Mouse (Mus musculus) embryonic facial prominence, embryonic 10.5 days (tissue): ENCODE measurements at regions not wholly inside any gene's neighbourhood (a gene's known extent, or its start where the extent isn't known, plus 50 kb on each side); places are given as distances from the start of the nearest gene placed in this dataset.

Source experiments
- DNase-seq: peaks from one replicate; pipeline ENCODE4 v3.0.0-alpha.2; 2017; ENCODE audit warnings: low spot score
- H3K27ac ChIP-seq: fragments of 300-500 bp; sonication (generic); replicated peaks from 2 replicates; pipeline ENCODE4 v1.5.1; 2016; ENCODE audit warnings: mild to moderate bottlenecking
- H3K27me3 ChIP-seq: fragments of 300-500 bp; sonication (generic); replicated peaks from 2 replicates; pipeline ENCODE4 v1.6.1; 2016; ENCODE audit warnings: low read depth, mild to moderate bottlenecking; ENCODE audit not compliant: poor library complexity, severe bottlenecking
- H3K36me3 ChIP-seq: fragments of 300-500 bp; sonication (generic); replicated peaks from 2 replicates; pipeline ENCODE4 v1.6.1; 2016; ENCODE audit warnings: mild to moderate bottlenecking, moderate library complexity
- H3K4me1 ChIP-seq: fragments of 300-500 bp; sonication (generic); 2 replicates; pipeline ENCODE4 v1.6.1; 2016
- H3K4me3 ChIP-seq: fragments of 300-500 bp; sonication (generic); 2 replicates; pipeline ENCODE4 v1.5.1; 2016; ENCODE audit warnings: mild to moderate bottlenecking, moderate library complexity
- H3K9me3 ChIP-seq: fragments of 300-500 bp; sonication (generic); 2 replicates; pipeline ENCODE4 v1.6.1; 2016; ENCODE audit warnings: mild to moderate bottlenecking
- WGBS: fragments of 180-500 bp; shearing (Covaris S2); methylation state at CpG from one replicate; pipeline ENCODE4 v1.1.7; 2016; 5-methylcytosine and 5-hydroxymethylcytosine counted together

DNA sequence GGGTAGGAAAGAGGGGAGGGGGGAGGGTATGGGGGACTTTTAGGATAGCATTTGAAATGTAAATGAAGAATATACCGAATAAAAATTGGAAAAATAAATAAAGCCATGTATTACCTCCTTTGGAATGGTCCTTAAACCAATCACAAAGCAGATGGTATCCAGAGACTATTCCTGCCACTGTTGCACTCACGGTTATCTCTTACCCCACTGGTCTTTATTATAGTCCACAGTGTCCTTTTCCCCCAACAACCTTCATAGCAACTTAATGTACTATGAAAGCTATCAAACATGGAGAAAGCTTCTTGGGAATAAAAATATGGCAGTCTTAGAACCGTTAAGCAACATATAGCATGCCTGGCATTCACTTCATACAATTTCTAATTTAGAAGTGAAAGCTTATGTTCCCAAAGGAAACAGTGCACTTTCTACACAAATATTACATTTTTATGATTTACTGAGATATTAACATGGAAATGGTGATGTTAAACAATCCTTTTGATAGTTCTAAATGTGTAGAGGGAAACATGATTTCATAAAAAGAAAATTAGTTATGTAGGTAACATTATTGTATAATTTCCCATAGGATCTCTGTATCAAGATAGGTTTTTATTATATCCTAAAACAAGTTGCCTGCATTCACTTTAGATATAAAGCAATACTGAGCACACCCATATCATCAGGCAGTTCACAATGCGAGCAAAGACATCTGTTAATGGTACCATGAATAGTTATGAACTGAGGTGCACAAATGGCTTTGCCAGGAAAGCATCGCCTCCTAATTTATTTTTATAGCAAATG is 79.5 kb upstream of the Tram1l1 start:
- no peaks in the 10 kb centered on the region for H3K4me1 ChIP-seq
- no peak for DNase-seq
- WGBS, result 87% methylated on average over 5 of the region's 5 CpGs
- H3K9me3 ChIP-seq, result no peaks in the 10 kb centered on the region
- no peak overlapping the region for H3K4me3 ChIP-seq
- no peaks in the 10 kb centered on the region for H3K36me3 ChIP-seq
- no peak overlapping the region for H3K27ac ChIP-seq
- no peaks in the 10 kb centered on the region for H3K27me3 ChIP-seq

DNA sequence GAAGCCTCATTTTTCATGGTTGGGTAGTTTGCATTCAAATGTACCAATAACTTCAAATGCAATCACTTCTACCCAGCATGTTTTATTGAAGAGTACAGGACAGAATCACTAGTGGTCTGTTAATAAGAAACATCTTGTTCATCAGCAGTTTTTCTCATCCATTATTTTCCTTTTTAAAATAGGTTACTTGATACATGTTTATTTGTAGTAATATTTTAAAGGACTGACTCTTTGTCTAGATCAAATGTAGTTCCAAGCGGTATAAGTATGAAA is 79.0 kb upstream of the Tram1l1 start:
- 95% methylated on average over 1 of the region's 1 CpGs for WGBS

DNA sequence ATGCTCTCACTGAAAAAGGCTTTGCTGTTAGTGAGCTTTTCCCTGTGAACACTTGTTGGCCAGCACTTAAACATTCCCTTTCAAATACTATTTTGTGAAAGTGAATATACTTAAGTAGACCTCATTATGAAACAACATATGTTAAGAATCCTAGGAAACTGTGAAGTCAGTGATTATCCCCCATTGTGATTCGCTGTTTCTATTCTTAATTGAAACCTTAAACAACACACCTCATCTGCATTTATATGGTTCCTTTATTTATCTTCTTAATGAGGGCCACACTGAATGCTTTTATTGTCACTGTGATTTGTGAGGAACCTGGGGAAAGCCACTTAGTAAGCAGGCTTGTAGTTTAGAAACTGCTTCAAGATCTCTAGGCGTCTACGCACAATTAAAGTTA is 58.5 kb upstream of the Tram1l1 start:
- no peak for DNase-seq
- no peaks in the 10 kb centered on the region for H3K27me3 ChIP-seq
- 45% methylated on average over 3 of the region's 3 CpGs for WGBS

More for the DNA sequence above, 79.0 kb upstream of the Tram1l1 start:
- Histone ChIP-seq H3K9me3 (no peaks in the 10 kb centered on the region), H3K27me3 (no peaks in the 10 kb centered on the region), H3K27ac (no peak overlapping the region), H3K36me3 (no peaks in the 10 kb centered on the region), H3K4me1 (no peaks in the 10 kb centered on the region), H3K4me3 (no peak overlapping the region)
- DNase-seq, result no peak

DNA sequence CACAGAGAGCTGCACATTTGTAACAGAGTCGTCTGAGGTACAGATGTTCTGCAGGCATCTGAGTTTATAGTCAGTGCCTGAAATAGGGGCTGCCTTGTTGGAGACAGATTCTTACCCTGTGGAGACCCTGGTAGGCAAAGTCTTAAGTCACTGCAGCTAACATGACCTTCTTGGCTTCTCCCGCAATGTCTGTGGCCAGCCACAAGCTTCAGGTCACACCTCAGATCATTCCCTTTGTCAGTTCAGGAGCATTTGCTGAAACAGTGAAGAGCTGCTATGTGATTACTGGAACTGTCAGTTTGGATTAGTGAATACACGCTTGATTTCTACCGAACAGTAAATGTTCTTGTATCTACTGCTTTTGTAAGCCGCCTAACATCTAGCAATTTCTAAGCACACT is 53.8 kb upstream of the Tram1l1 start:
- Histone ChIP-seq H3K36me3 (no peaks in the 10 kb centered on the region), H3K4me3 (no peak overlapping the region), H3K27me3 (no peaks in the 10 kb centered on the region), H3K4me1 (peaks cover 3% of the 10 kb centered on the region), H3K9me3 (no peaks in the 10 kb centered on the region), H3K27ac (no peak overlapping the region)
- 61% methylated on average over 5 of the region's 5 CpGs for WGBS
- no peak for DNase-seq

More for the DNA sequence above, 58.5 kb upstream of the Tram1l1 start:
- peaks cover 3% of the 10 kb centered on the region for H3K4me1 ChIP-seq
- H3K4me3 ChIP-seq, result no peak overlapping the region
- no peaks in the 10 kb centered on the region for H3K36me3 ChIP-seq
- H3K27ac ChIP-seq, result no peak overlapping the region
- H3K9me3 ChIP-seq, result no peaks in the 10 kb centered on the region

DNA sequence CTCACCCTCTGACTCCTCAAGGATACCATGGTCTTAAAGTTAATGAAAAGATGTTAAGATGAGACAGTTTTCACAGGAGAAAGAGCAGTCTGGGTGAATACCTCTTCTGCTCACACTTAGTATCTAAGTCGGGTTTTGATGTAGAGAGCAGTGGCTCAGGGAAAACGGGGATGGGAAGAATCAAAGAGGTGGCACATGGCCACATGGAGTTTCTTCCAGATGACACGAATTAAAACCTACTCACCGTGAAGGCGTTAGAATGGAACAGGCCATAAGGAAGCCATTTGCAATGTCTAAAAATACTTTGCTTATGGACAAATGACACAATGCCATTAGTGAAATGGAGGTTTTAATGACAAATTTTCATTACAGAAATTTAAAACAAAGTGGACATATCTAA is 50.1 kb upstream of the Tram1l1 start:
- H3K27ac ChIP-seq, result no peak overlapping the region
- no peaks in the 10 kb centered on the region for H3K9me3 ChIP-seq
- no peak for DNase-seq
- H3K4me3 ChIP-seq, result no peak overlapping the region
- peaks cover 3% of the 10 kb centered on the region for H3K4me1 ChIP-seq
- H3K27me3 ChIP-seq, result no peaks in the 10 kb centered on the region
- no peaks in the 10 kb centered on the region for H3K36me3 ChIP-seq
- WGBS, result 51% methylated on average over 5 of the region's 5 CpGs
